Mouse (Mus musculus) large intestine, adult 2 months (tissue): ENCODE measurements around the gene Acsl1. TPM values are rescaled to one million over a fixed set of nuclear protein-coding genes. Genes with fewer than 3 reads are reported as not detected.

Experiments used
- DNase-seq: peaks from one replicate; pipeline ENCODE4 v3.0.0-alpha.2; 2012; ENCODE audit warnings: low read depth, low spot score
- WGBS: fragments of 180-500 bp; shearing (Covaris S2); methylation state at CpG from one replicate; pipeline ENCODE4 v1.1.7; 2018; 5-methylcytosine and 5-hydroxymethylcytosine counted together
- polyA plus RNA-seq: library from polyadenylated mRNA; depleted of rRNA; stranded (reverse); fragments of >200 nt; gene quantifications from 2 replicates; pipeline ENCODE4 v1.2.3, GENCODE M21; 2012

The Acsl1 gene
- polyA plus RNA-seq, 1 experiment, result 9.7 TPM

DNA sequence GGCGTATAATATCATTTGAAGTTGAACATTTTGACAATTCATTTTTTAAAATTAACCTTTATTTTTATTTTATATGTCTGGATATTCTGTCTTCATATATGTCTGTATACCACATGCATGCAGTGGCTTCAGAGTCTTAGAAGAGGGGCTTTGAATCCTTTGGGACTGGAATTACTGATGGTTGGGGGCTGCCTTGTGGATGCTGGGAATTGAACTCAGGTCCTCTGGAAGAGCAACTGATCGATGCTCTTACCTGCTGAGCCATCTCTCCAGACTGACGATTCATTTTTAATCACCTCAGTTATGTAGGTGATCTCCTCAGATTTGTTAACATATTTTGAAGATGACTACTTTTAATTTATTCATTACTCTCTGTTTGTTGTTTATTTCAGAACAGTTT is 3.3 kb downstream of the Acsl1 start:
- WGBS, result 92% methylated on average over 3 of the region's 3 CpGs
- no peak for DNase-seq

DNA sequence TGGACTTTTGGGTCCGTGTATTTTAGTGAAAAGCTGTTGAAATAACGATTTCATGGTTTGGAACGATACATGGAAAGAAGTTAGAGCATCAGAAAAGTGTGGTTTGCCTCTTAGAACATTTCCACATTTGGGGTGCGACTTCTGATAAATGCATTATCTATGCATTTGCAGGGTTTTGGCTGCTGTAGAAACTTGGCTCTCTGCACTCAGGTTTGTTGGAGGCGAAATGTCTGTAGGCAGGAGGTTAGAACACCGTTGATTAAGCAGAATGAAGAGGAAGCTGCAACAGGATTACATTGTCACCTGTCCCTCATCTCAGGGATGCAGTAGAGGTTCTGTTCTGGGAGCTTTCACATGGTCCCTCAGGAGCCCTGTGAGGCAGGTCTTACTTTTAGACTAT is 3.8 kb downstream of the Acsl1 start:
- 82% methylated on average over 6 of the region's 6 CpGs for WGBS
- DNase-seq, result no peak

DNA sequence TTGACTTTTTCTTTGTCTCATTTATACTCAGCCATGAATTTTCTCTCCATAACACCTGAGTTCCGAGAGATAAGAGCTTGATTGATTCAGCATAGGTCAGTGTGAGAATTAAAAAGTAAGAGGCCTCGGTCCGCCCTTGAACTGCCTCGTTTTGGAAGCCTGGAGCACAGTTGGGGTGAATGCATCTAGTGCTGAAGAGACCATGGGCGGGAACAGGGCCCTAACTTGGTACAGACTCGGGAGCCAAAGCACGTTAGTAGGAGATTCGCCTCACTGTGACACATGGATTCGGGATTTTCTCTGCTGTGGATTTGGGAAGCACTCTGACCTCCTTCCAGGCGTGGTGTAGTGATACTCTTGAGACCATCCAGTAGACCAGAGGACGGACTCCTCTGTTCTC is 4.6 kb downstream of the Acsl1 start:
- 91% methylated on average over 11 of the region's 11 CpGs for WGBS
- DNase-seq, result no peak

DNA sequence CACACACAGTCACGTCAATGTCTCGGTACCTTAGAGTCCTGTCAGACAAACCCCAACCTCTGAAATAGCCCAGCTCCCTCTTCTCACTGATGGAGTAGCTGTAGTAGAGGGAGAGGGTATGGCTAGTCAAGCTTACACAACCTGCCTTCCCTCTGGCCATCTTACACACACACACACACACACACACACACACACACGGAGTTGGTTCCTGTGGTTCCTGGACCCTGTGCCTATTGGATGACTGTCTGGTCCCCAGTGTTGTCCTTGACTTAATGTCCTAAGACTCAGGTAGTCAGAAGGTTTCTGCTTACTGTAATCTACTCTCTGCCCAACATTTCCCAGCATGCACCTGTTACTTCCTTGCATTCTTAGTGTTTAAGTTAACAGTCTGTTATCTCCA is 5.1 kb downstream of the Acsl1 start:
- no peak for DNase-seq
- WGBS, result 89% methylated on average over 3 of the region's 3 CpGs

DNA sequence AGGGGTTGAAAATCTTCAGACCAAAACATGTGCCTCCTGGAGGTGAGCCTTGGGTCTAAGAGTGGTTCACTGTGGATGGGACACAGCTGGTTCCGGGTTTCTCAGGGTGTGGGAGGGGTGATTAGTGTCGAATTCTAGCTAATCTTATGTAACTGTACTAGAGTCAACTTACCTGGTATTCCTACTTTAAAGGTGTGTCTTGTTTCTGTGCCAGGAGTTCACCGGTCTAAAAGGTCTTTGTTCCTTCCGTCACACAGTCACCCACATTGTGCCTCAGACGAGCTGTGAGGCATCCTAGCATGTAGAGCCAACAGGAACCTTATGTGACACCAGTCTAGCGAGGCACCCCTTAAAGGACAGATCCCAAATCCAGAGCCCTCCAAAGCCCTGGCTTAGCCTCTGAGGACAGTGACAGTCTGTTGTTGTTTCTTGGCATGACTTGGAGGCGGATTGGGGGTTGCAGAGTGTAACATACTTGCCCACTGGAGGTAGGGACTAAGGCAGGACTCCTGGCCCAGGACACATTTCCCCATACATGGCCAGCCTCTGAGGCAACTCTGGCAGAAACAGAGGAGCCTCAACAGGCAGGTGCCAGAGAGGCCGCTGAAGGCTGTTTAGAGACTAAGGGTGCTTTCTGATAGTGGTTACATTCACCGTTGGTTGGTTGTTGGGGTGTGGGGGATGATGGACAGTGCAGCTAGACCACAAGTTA is 7.1 kb downstream of the Acsl1 start:
- WGBS, result 34% methylated on average over 9 of the region's 9 CpGs
- DNase-seq, result no peak

DNA sequence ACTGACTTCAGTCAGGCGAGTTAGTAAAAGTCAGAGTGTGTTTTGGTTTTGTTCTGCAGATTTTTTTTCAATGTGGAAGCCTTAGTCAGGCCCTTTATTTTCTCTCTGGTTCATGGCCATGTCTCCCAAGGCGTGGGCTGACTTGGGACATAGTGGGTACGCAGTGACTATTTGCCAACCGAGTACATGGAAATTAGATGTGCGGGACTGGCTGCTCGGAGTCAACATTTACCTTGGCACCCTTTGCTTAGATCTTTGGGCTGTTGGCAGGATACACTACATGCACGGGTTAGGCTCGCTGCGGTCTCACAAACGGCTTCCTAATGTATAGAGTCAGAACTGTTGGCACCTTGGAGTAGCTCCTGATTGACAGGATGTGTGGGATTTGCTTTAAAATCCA is 7.9 kb downstream of the Acsl1 start:
- no peak for DNase-seq
- 34% methylated on average over 10 of the region's 10 CpGs for WGBS

DNA sequence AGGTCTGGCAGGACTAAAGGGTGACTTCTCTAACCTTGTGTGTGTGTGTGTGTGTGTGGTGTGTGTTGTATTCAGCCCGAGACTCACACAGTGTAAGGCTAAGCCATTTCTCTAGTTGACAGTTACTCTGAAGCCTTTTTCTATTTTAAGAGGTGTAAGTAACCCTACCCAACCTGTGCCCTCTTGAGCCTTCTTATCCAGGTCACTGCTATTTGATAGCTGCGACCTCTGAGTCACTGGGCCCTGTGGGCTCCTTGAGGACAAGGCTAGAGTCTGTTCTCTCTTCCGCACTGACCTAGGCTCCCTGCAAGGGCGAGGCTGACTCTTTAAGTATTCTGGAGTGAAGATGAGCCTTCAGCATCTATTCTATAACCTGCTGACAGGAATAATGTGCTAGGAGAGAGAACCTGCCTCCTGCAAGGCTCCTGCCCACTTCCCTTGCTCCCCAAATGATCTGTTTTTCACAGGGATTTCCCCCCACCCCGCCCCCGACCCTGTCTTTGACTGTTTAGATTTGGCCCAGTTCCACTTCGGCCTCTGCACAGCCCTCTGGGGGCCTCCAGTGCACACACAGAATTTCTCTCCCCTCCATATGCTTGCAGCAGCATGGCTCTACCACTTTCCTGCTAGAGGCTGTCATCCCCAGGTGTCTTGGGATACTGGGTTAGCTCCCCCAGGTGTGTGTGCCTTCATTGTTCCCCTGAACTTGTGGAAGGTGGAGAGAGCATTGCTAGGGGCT is 9.1 kb downstream of the Acsl1 start:
- 39% methylated on average over 7 of the region's 7 CpGs for WGBS
- DNase-seq, result no peak

DNA sequence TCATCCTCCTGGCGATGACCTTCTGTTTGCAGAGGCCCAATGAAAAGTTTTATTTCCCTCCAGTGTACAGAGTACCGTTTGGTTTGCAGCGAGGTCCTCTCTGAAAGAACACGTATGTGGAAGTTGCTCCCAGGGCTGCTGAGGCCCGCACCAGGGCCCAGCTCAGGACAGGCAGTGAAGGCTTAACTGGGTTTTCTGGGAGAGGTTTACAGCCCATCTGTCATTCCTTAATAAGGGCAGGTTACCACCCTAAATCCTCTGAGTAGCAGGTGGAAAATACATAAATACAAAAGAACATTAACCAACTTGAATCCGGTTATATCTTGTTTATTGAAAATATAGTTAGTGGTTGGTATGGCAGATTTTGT is 9.7 kb downstream of the Acsl1 start:
- no peak for DNase-seq
- 20% methylated on average over 6 of the region's 6 CpGs for WGBS

DNA sequence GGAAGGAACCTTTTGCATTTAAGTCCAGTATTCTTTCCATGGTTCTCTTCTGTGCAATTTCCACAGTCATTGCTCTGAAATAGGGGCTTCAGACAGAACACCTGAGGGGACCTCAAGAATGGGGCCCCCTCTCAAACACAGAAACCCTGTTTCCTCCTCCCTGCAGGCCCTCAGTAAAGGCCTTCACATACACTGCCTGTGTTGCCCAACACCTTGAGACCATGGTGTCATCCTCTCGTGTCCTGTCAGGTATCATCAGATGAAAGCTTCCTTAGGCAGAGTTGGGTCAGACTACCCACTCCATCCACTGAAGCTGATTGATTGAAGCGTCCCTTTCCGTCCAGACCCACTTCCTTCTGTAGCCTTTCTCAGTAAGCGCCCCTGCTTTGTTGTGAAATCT is 11.9 kb downstream of the Acsl1 start:
- no peak for DNase-seq
- WGBS, result 91% methylated on average over 4 of the region's 4 CpGs

DNA sequence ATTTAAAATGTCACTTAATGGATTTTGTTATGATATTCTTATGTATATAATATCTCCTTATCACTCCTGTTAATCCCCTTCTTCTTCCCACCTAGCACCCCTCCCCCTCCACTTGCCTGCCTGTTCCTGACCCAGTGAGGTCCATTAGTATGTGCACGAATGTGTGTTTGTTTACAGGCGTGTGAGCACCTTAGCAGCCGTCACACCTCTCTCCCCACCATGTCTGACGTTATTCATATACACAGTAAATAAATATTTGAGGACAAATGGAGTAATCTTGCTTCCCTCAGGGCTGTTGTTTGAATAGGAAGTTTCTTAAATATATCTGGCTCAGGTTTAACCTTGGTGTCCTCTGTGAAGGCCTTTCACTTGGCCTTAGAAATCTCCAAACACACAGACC is 12.4 kb downstream of the Acsl1 start:
- no peak for DNase-seq
- 42% methylated on average over 4 of the region's 4 CpGs for WGBS

DNA sequence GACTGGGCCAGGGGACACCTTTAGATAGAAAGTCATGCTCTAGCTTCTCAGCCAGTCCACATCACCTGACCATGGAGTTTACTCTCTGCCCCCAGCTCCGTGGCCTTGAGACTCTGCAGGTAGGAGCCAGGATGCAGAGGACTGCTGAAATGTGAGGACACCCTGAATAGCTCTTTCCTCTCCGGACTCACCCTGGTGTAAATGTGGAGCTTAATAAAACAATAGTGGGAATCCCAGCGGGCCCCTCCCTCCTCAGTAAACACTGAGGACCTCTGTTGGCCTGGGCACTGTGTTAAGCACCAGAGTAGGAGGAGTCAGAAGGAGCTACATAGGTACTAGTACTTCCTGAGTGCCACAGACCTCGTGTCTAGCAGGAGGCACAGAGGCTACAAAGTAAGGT is 13.2 kb downstream of the Acsl1 start:
- no peak for DNase-seq
- WGBS, result 20% methylated on average over 4 of the region's 4 CpGs

DNA sequence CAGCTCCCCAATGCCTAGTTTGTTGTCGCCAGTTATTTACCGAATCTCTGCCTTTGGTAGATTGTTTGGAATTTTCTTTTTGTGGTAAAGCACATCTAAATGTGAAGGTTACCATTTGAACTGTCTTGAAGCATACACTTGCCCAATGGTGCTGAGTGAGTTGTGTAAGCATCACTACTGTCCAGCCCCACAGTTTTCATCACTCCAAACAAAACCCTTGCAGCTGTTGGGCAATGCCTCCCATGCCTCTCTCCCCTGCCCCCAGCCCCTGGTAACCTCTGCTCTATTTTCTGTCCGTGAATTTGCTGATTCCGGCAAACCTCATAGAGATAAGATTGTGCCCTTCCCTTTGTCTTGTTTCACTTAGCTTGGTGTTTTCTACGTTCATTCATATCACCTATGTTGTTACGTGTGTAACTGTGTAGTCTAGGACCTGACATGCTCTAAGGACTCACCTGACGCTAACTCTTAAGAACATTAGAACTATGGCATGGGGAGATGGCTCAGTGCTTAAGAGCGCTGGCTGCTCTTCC is 14.2 kb downstream of the Acsl1 start:
- no peak for DNase-seq
- WGBS, result 95% methylated on average over 8 of the region's 8 CpGs

DNA sequence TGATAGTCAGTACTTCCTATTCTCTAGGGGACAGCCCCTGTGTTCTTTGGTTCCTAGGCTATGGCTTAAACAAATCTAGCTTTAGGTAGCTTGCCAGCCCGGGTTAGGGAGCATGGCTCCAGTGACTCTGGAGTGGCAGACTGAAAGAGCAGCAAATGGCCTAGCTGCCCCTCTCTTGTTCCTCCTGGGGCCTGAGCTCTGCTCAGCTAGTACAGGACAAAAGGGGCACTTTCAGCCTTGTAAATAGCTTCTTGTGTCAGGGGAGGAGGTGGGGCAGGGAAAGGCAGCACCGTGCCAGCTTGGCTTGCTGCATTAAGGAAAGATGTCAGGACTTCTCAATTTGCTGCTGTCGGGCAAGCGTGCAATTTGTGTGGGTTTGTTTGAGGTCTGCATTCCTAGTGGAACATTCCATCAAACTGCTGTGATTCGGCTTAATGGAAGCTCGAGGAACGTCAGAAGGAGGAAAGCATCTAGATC is 17.3 kb downstream of the Acsl1 start:
- WGBS, result 43% methylated on average over 7 of the region's 7 CpGs
- no peak for DNase-seq

DNA sequence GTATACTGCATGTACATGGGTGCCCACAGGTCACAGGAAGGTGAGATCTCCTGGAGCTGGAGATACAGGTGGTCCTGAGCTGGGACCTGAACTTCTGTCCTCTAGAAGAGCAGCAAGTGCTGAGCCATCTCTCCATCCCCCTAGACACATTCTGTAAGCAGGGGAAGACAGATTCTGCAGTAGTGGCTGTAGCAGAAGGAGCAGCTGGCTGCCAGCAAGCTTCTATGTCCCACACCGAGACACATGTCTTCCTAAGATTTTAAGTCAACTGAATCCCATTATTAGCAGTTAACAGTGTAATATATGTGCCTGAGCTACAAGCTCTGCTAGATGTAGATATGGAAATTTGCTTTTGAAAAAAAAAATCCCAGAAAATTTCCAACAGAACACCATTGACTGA is 18.4 kb downstream of the Acsl1 start:
- no peak for DNase-seq
- 87% methylated on average over 1 of the region's 1 CpGs for WGBS

DNA sequence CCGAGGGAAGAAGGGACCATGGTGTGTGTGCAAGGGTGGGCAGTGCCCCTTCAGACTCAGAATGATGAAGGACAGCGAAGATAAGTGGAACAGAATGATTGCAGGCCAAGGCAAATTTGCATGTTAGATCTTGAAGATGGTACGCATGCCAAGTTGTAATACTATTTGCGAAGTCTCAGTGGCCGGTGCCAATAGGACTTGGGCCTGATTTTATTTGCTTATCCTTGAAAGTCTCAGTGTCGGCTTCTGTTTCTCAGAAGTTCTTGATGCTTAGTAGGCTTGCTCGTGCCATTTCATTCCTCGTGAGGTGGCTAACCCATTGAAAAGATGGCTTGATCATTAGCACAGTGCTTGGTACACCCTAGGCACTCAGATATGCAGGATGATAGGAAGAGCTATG is 19.4 kb downstream of the Acsl1 start:
- no peak for DNase-seq
- WGBS, result 38% methylated on average over 8 of the region's 8 CpGs

DNA sequence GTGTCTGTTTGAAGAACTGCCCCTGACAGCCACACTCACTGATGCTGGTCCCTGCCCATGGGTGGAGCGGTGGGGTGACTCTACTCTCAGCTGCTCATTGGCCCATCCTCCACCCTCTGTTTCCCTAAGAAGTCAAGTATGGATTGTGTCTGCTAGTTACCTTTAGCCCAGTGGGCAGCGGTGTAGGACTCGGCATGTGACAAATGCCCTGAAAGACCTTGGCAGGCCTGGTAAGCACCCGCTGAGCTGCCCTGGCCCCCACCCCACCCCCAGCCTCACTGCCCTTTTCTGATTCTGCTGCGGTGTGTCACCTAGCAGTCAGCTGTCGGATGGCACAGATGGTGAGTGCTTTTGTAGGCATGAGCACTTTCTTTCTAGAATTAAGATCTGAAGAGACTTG is 20.0 kb downstream of the Acsl1 start:
- no peak for DNase-seq
- WGBS, result 57% methylated on average over 6 of the region's 6 CpGs

DNA sequence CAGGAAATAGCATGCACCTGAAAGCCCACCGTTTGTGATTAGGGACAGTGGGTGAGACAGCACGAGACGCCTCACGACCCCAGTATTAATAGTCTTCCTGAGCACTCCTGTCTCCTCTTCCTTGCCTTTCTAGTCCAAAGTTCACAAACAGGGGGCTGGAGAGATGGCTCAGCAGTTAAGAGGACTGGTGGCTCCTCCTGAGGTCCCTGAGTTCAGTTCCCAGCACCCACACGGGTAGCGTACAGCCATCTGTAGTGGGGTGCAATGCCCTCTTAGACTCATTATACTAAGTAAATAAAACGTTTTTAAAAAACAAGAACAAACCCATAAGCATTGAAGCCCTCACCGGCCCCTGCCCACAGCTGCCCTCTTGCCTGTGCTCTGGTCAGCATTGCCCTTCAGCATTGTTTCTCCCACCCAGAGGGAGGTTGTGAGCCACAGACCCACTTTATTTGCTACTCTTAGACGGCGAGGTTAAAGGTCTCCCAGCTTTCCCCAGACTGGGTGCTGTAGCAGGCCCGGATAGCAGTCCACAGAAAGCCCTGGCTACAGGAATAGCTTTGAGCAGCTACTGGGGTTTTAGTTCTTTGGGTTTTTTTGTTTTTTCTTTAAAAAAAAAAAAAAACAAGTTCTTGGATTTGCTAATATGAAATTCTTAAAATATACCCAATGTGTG is 22.8 kb downstream of the Acsl1 start:
- WGBS, result 84% methylated on average over 11 of the region's 11 CpGs

DNA sequence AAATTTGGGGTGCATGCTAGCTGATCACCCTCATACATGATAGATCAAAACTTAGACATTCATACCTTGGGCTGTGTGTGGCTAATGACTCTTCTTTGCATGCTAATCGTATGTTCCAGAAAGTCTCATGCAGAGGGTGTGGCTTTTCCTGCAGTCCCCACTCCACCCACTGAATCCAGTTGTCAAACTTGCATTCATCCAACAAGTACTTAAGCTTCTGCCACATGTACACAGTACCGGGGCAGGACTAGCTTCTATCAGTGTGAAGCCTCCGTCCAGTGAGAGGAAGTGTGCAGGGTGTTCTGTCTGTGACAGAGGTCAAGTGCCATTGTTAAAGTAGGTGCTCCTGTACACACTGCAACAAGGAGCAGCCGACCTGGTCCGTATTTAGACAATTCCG is 26.0 kb downstream of the Acsl1 start:
- 69% methylated on average over 6 of the region's 6 CpGs for WGBS
- DNase-seq, result no peak

More for the DNA sequence above, 22.8 kb downstream of the Acsl1 start:
- DNase-seq, result no peak

DNA sequence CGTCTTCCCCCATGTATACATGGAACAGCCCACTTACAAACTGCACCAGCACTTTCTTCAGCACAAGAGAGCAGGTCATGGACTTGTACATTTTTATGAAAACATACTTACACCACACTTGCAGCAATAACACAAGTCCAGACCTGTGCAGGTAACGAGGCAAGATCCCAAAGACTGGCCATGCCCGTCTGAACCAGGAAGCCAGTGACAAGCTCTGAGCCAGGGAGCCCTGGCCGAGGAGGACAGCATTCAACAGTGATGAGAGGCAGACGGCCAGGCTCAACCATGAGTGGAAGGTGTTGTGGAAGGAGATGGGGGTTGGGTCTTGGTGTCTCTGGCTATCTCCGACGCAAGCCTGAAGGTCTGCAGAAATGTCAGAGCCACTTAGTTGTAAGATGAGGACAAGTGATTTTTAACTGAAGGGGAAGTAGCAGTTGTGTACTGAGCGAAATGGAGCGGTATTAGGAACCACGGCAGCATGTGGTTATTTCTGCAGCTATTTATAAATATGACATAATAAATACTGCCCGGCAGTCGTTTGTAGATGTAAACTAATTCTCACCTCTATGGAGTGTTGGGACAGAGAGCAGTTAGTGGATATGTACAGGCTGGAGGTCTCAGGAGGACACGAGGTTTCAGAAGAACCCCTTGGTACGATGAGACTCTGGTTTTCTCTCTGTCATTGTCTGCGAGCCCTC is 26.6 kb downstream of the Acsl1 start:
- 78% methylated on average over 15 of the region's 15 CpGs for WGBS
- DNase-seq, result no peak
